Mouse (Mus musculus): ENCODE measurements around the gene Cyp2d9.
"Not testable (repeated sequence)": the region's sequence is repeated elsewhere in the genome, so short reads cannot be mapped to it uniquely, and the experiment has no call there.

The Cyp2d9 gene

DNA sequence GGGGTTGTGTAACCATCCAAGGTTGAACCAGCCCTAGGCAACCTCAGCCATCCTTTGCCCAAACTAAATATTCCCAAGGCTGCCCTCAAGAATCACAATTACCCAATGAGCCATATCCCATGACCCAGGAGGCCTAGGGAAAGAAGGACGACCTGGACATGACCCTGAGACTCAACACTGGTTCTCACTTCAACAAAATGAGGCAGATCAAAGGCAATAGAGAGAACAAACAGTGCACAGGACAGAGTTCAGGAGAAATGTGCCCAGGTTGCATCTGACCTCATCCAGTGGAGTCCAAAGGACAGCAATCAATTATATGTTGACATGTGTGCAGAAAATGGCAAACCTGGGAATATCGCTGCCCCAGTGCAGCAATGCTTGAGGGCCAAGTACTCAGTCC lies 16.8 kb downstream of the Cyp2d9 start:
- not testable (repeated sequence) for DNase-seq (ENCODE audit: low read depth, low spot score)

DNA sequence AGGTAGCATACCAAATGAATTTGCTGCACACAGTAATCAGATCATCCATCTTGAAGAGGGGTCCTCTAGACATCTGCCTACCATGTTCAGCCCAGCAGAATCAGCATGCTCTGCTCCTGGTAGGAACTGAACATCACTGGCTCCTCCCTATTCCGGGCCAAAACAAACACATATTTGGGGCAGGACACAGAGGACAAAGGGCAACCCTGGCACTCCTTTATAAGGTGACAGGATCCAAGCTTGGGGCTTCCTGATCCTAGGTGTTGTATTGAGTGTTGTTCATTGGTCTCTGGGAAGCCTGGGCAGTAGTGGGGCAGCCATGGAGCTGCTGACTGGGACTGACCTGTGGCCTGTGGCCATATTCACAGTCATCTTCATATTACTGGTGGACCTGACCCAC lies 18.9 kb downstream of the Cyp2d9 start:
- not testable (repeated sequence) for DNase-seq (ENCODE audit: low read depth, low spot score)

DNA sequence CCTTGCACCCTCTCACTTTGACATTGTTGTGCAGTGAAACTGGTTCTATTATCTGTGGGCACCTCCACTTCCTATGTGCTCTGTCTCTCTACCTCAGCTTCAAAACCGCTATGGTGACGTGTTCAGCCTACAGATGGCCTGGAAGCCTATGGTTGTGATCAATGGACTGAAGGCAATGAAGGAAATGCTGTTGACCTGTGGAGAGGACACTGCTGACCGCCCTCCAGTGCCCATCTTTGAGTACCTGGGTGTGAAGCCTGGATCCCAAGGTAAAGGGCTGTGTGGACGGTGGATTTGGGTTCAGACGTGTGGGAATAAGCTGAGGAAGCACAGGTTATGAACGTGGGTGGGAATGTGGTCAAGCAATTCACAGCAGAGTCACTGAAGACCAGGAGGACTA lies 20.3 kb downstream of the Cyp2d9 start:
- not testable (repeated sequence) for DNase-seq (ENCODE audit: low read depth, low spot score)

GRCm38 (mm10) chr15:82456086-82456790 lies 23.0 kb downstream of the Cyp2d9 start:
- not testable (repeated sequence) for DNase-seq (ENCODE audit: low read depth, low spot score)

GRCm38 (mm10) chr15:82457064-82458021 lies 24.1 kb downstream of the Cyp2d9 start:
- no peak for DNase-seq (ENCODE audit: low read depth, low spot score)

DNA sequence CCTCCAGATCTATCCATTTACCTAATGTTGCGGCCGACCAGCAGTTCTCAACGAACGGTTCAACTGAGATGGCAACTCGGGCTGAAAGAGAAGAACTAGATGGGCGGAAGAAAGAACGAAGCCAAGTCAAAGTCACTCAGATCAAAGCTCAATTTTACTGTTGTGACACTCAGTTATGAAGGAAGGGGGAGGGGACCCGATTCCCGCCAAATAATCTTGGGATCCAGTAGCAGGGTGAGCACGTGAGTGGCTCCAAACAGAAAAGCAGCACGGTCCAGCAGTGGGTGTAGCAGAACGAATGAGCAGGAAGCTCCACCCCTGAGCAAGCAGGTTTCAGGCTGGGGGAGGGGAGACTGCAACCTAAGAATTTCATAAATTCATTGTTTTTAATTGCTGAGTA lies 26.0 kb downstream of the Cyp2d9 start:
- not testable (repeated sequence) for DNase-seq (ENCODE audit: low read depth, low spot score)

DNA sequence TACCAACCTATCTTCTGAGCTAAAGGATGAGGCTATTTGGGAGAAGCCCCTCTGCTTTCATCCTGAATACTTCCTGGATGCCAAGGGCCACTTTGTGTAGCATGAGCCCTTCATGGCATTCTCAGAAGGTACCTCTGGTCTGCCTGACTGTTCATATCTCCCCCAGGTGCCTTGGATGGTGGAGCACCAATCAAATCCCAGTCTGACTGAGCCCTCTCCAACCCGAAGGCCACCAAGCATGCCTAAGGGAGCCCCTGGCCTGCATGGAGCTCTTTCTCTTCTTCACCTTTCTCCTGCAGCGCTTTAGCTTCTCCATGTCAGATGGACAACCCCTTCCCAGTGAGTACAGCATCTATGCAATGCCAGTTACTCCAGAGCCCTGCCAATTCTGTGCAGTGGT lies 31.5 kb downstream of the Cyp2d9 start:
- no peak for DNase-seq (ENCODE audit: low read depth, low spot score)

GRCm38 (mm10) chr15:82494273-82494672 lies 61.0 kb downstream of the Cyp2d9 start:
- DNase-seq (ENCODE audit: low read depth, low spot score): not testable (repeated sequence)
